Mouse (Mus musculus): ENCODE data around the gene Gm9507. TPM values are rescaled to one million over a fixed set of nuclear protein-coding genes. Genes with fewer than 3 reads are reported as not detected.

Gene Gm9507
- not detected for polyA plus RNA-seq (2017; shearing (Covaris generic))

DNA sequence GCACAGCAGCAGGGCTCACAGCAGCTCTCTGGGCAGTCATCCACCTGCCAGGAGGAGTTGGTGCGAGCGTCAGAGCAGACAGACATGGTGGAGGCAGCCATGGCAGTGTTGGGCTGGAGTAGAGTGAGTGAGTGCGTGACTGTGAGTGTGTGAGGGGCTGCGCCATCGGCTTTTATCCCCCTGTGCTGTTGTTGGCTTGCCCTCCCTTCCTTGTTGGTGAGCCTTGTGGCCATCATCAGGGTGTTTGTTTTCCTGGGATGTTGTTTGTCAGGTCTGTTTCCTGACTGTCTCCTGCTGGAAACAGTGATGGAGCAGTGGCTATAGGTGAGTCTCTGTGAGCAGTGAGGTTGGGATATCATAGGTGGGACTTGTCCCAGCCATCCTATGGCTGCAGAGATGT lies at the start of gene Gm9507:
TSS of gene Gm9507 (minus strand) at position 101 of the 400 bp plus-strand sequence.

DNA sequence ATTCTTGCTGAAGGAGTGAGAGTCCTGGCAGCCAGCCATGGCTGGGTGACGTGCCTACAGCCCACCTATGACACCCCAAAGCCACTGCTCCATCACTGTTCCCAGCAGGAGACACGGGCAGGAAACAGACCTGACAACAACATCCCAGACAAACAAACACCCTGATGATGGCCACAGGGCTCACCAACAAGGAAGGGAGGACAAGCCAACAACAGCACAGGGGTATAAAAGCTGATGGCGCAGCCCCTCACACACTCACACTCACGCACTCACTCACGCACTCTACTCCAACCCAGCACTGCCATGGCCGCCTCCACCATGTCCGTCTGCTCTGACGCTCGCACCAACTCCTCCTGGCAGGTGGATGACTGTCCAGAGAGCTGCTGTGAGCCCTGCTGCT lies 40.9 kb upstream of the Gm9507 start, which contains the start of gene Gm10318:
TSS of gene Gm10318 (plus strand) at position 301 of the 400 bp plus-strand sequence.

DNA sequence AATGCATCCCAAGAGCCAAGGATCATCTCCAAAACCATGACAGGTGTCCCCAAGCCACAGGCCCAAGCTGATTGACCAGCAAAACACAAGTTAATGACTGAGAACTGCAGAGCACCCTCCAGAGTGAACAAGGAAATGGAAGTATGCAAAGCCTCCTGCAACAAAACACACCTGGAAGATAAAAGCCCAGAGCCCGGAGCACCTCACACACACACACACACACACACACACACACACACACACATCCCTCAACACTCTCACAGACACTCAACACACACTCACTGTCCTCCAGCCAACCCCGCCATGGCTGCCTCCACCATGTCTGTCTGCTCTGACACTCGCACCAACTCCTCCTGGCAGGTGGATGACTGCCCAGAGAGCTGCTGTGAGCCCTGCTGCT lies 34.9 kb upstream of the Gm9507 start, which contains the start of gene Gm36176:
TSS of gene Gm36176 (plus strand) at position 301 of the 400 bp plus-strand sequence.

DNA sequence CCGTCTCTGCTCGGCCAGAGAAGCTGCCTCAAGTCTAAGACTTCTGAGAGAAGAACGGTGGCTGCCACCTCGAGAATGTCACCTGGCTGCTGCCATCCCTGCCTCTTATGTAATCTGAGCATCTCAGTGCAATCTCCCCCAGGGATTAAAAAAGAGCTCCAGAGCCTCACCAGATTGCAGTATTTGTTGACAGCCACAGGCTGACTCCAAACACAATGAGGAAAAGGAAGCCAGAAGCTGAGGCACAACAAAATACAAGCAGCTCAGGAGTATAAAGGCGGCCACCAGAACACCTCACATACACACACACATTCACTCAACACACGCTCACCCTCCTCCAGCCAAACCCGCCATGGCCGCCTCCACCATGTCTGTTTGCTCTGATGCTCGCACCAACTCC lies 24.0 kb upstream of the Gm9507 start, which contains the start of gene Krtap10-10:
TSS of gene Krtap10-10 (plus strand) at position 301 of the 400 bp plus-strand sequence.

DNA sequence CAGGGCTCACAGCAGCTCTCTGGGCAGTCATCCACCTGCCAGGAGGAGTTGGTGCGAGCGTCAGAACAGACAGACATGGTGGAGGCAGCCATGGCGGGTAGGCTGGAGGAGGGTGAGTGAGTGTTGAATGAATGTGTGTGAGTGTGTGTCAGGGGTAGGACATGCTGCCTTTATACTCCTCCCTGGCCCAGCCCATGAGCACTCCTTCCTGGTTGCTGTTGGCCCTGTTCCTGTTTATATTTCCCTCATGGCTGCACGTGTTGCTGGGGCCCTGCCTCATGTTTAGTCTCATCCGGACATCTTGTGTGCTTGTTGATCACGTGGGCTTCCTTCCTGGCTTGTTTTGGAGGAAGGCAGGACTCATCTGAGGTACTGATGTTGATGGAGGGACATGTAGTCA lies 15.3 kb upstream of the Gm9507 start, which contains the start of gene Krtap10-4:
TSS of gene Krtap10-4 (minus strand) at position 145 of the 400 bp plus-strand sequence.

DNA sequence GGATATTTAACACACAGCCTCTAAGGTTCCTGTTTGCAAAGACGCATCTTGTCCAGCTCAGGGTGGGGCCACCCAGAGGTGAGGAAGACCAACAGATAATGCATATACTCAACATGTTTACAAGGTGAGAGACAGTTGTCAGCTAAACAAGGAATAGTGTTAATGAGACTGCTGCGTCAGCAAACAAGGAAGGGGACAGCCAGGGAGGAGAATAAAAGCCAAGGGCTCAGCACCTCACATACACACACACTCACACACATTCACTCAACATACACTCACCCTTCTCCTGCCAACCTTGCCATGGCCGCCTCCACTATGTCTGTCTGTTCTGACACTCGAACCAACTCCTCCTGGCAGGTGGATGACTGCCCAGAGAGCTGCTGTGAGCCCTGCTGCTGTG lies 2.7 kb upstream of the Gm9507 start, which contains the start of gene Gm2696:
TSS of gene Gm2696 (plus strand) at position 301 of the 400 bp plus-strand sequence.

DNA sequence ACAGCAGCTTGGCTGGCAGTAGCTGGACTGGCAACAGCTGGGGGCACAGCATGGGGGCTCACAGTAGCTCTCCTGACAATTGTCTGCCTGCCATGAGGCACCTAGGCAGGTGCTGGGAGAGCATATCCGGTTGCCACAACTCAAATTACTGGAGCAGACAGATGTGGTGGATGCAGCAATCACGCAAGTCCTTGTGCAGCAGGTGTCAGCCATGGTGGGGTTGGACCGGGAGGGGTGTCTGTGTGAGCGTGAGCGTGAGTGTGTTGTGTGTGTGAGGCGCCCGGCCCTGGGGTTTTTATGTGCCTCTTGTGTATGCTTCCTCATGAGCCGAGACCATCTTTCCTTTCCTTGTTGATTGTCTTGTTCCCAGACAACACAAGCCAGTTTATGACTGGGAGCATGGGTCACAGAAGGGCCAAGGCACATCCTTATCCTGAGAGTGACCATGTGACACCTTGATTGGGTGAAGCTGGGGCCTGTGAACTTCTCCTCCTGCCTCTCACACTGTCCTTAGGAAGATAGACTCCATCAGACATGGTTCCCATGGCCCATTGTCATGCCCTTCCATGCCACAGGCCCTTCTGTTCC lies 12.6 kb downstream of the Gm9507 start, which contains the start of gene Gm19668:
TSS of gene Gm19668 (minus strand) at position 213 of the 588 bp plus-strand sequence.

DNA sequence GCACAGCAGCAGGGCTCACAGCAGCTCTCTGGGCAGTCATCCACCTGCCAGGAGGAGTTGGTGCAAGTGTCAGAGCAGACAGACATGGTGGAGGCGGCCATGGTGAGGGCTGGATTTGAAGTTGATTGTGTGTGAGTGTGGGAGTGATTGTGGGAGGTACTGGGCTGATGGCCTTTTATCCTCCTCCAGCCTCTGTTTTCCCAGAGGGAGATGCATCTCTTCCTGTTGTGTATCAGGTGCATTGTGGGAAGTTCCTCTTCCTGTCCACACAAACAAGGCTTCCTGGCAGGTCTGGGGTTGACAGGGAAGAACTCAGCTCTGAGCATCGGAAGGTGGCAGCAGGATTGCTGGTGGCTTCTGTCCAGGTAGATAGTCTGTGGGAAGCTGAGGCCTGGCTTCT lies 16.7 kb downstream of the Gm9507 start, which contains the start of gene Gm9639:
TSS of gene Gm9639 (minus strand) at position 101 of the 400 bp plus-strand sequence.

DNA sequence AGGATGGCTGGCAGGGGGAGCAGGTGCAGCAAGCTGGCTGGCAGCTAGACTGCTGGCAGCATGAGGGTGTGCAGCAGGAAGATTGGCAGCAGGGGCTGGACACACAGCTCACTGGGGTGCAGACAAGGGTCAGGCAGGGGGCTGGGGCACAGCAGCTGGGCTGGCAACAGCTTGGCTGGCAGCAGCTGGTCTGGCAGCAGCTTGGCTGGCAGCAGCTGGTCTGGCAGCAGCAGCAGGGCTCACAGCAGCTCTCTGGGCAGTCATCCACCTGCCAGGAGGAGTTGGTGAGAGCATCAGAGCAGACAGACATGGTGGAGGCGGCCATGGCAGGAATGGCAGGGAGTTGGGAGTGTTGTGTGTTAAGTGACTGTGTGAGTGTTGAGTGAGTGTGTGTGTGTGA lies 23.8 kb downstream of the Gm9507 start, which contains the start of gene Gm7137:
TSS of gene Gm7137 (minus strand) at position 325 of the 400 bp plus-strand sequence.

DNA sequence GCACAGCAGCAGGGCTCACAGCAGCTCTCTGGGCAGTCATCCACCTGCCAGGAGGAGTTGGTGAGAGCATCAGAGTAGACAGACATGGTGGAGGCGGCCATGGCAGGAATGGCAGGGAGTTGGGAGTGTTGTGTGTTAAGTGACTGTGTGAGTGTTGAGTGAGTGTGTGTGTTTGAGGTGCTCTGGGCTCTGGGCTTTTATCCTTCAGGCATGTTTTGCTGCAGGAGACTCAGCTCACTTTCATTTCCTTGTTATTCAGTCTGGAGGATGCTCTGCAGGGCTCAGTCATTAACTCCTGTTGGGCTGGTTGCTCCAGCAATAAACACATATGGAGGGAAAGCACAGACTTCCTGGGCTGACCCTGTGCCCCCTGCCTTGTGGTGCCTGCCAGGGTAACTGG lies 29.2 kb downstream of the Gm9507 start, which contains the start of gene Gm3250:
TSS of gene Gm3250 (minus strand) at position 101 of the 400 bp plus-strand sequence.

DNA sequence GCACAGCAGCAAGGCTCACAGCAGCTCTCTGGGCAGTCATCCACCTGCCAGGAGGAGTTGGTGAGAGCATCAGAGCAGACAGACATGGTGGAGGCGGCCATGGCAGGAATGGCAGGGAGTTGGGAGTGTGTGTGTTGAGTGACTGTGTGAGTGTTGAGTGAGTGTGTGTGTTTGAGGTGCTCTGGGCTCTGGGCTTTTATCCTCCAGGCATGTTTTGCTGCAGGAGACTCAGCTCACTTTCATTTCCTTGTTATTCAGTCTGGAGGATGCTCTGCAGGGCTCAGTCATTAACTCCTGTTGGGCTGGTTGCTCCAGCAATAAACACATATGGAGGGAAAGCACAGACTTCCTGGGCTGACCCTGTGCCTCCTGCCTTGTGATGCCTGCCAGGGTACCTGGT lies 34.8 kb downstream of the Gm9507 start, which contains the start of gene Gm7138:
TSS of gene Gm7138 (minus strand) at position 101 of the 400 bp plus-strand sequence.

DNA sequence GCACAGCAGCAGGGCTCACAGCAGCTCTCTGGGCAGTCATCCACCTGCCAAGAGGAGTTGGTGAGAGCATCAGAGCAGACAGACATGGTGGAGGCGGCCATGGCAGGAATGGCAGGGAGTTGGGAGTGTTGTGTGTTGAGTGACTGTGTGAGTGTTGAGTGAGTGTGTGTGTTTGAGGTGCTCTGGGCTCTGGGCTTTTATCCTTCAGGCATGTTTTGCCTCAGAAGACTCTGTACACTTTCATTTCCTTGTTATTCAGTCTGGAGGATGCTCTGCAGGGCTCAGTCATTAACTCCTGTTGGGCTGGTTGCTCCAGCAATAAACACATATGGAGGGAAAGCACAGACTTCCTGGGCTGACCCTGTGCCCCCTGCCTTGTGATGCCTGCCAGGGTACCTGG lies 40.4 kb downstream of the Gm9507 start, which contains the start of gene Gm3238:
TSS of gene Gm3238 (minus strand) at position 101 of the 400 bp plus-strand sequence.

Other genes with a start within 250 kb of the Gm9507 start
- gene Pttg1ip, start 230.1 kb downstream of the Gm9507 start, polyA plus RNA-seq (2017; shearing (Covaris generic)): 130 TPM
- 133 TPM for gene Sumo3, start 205.7 kb downstream of the Gm9507 start, polyA plus RNA-seq (2017; shearing (Covaris generic))
- gene Gm49325, start 205.6 kb downstream of the Gm9507 start, polyA plus RNA-seq (2017; shearing (Covaris generic)): not detected
- gene Ube2g2, start 189.6 kb downstream of the Gm9507 start, polyA plus RNA-seq (2017; shearing (Covaris generic)): 75.8 TPM
- gene Tspear, start 125.3 kb downstream of the Gm9507 start, polyA plus RNA-seq (2017; shearing (Covaris generic)): 0.69 TPM
- not detected for gene Gm19402, start 121.1 kb downstream of the Gm9507 start, polyA plus RNA-seq (2017; shearing (Covaris generic))
- not detected for gene Gm9508, start 114.6 kb downstream of the Gm9507 start, polyA plus RNA-seq (2017; shearing (Covaris generic))
- not detected for gene Gm10272, start 105.2 kb downstream of the Gm9507 start, polyA plus RNA-seq (2017; shearing (Covaris generic))
- gene Gm10024, start 100.4 kb downstream of the Gm9507 start, polyA plus RNA-seq (2017; shearing (Covaris generic)): not detected
- not detected for gene Gm10142, start 96.0 kb downstream of the Gm9507 start, polyA plus RNA-seq (2017; shearing (Covaris generic))
- not detected for gene Krtap12-1, start 91.2 kb downstream of the Gm9507 start, polyA plus RNA-seq (2017; shearing (Covaris generic))
- gene Gm10100, start 85.4 kb downstream of the Gm9507 start, polyA plus RNA-seq (2017; shearing (Covaris generic)): not detected
- not detected for gene Gm18596, start 69.2 kb downstream of the Gm9507 start, polyA plus RNA-seq (2017; shearing (Covaris generic))
- not detected for gene Gm9736, start 60.5 kb downstream of the Gm9507 start, polyA plus RNA-seq (2017; shearing (Covaris generic))
- gene Gm3233, start 52.2 kb downstream of the Gm9507 start, polyA plus RNA-seq (2017; shearing (Covaris generic)): not detected
- gene Gm3238, start 40.5 kb downstream of the Gm9507 start, polyA plus RNA-seq (2017; shearing (Covaris generic)): not detected
- not detected for gene Gm7138, start 34.9 kb downstream of the Gm9507 start, polyA plus RNA-seq (2017; shearing (Covaris generic))
- gene Gm3250, start 29.3 kb downstream of the Gm9507 start, polyA plus RNA-seq (2017; shearing (Covaris generic)): not detected
- not detected for gene Gm7137, start 23.6 kb downstream of the Gm9507 start, polyA plus RNA-seq (2017; shearing (Covaris generic))
- not detected for gene Gm9639, start 16.8 kb downstream of the Gm9507 start, polyA plus RNA-seq (2017; shearing (Covaris generic))
- not detected for gene Gm19668, start 12.7 kb downstream of the Gm9507 start, polyA plus RNA-seq (2017; shearing (Covaris generic))
- gene Gm2696, start 2.8 kb upstream of the Gm9507 start, polyA plus RNA-seq (2017; shearing (Covaris generic)): not detected
- not detected for gene Krtap10-4, start 15.3 kb upstream of the Gm9507 start, polyA plus RNA-seq (2017; shearing (Covaris generic))
- gene Krtap10-10, start 24.1 kb upstream of the Gm9507 start, polyA plus RNA-seq (2017; shearing (Covaris generic)): not detected
- not detected for gene Gm36176, start 35.0 kb upstream of the Gm9507 start, polyA plus RNA-seq (2017; shearing (Covaris generic))
- gene Gm10318, start 41.0 kb upstream of the Gm9507 start, polyA plus RNA-seq (2017; shearing (Covaris generic)): not detected
- not detected for gene Gm3285, start 50.1 kb upstream of the Gm9507 start, polyA plus RNA-seq (2017; shearing (Covaris generic))
- gene Lrrc3, start 90.7 kb upstream of the Gm9507 start, polyA plus RNA-seq (2017; shearing (Covaris generic)): not detected
- gene Trpm2, start 158.7 kb upstream of the Gm9507 start, polyA plus RNA-seq (2017; shearing (Covaris generic)): 0.71 TPM
- 11.9 TPM for gene 1810043G02Rik, start 166.7 kb upstream of the Gm9507 start, polyA plus RNA-seq (2017; shearing (Covaris generic))
- gene Pfkl, start 198.2 kb upstream of the Gm9507 start, polyA plus RNA-seq (2017; shearing (Covaris generic)): 111 TPM
- gene Dnmt3l, start 230.1 kb upstream of the Gm9507 start, polyA plus RNA-seq (2017; shearing (Covaris generic)): not detected
- 0.62 TPM for gene Aire, start 231.8 kb upstream of the Gm9507 start, polyA plus RNA-seq (2017; shearing (Covaris generic))